Mouse (Mus musculus) mammary gland, adult 2 months (tissue): ENCODE measurements around the gene Bmper. TPM values are rescaled to one million over a fixed set of nuclear protein-coding genes. Genes with fewer than 3 reads are reported as not detected.

Experiments used
- polyA plus RNA-seq: library from polyadenylated mRNA; depleted of rRNA; stranded (reverse); fragments of >200 nt; gene quantifications from 2 replicates; pipeline ENCODE4 v1.2.3, GENCODE M21; 2012; ENCODE audit warnings: low replicate concordance; rRNA removed

Bmper gene
- 6.4 and 8.0 TPM in 2 replicates for polyA plus RNA-seq

DNA sequence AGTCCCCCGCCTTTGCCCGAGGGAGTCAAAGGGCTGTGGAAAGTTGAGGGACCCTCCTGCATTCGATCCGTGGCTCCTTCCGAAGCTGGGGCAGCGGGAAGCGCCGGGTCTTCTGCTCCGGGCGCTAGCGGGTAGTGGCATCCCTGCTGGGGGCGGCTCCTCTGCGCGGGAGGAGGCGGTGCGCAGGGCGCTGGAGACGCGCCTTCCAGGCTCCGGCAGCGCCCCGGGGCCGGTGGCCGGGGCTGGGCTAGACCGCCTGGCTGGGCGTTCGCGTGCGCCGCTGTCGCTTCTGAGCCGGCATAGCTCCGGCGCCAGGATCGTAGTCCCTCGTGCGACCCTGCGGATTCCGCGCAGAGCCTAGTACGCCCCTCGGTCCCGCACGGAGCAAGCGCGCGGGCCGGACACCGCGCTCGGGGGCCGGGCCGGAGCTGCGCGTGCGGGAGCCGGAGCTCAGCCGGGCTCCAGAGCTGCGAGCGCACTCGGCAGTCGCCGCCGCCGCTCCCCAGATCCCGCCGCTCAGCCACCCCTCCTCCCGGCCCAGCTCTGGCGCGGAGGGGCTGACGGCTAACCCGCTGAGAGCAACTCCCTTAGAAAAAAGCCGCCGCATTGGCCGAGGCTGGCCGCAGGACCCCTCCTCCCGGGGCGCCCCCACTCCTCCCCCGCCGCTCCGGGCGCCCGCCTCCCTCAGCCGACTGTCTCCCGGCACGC is at the start of gene Bmper:
TSS of gene Bmper (plus strand) at position 236 of the 708 bp plus-strand sequence.

